Mouse (Mus musculus) C2C12 (cell line): ENCODE data around the gene Hapln2.

Source experiments
- CEBPB ChIP-seq: IDR thresholded peaks from one replicate; pipeline ENCODE4 v1.6.1; 2011; ENCODE audit warnings: low read depth, mild to moderate bottlenecking, control low read depth, moderate library complexity
- CTCF ChIP-seq: IDR thresholded peaks from one replicate; pipeline ENCODE4 v1.5.1; 2011; ENCODE audit not compliant: control insufficient read depth, insufficient read depth, insufficient read length
- MYOG ChIP-seq: IDR thresholded peaks from one replicate; pipeline ENCODE4 v1.6.1; 2011; ENCODE audit not compliant: control insufficient read depth, insufficient read length; ENCODE audit errors: extremely low read depth
- USF1 ChIP-seq: IDR thresholded peaks from one replicate; pipeline ENCODE4 v1.6.1; 2011; ENCODE audit warnings: low read depth, mild to moderate bottlenecking, control low read depth, moderate library complexity

- TF ChIP-seq CTCF, result no peak
- no peak for TF ChIP-seq USF1
- TF ChIP-seq CEBPB, result no peak
- TF ChIP-seq MYOG, result no peak
Observed at GRCm38 (mm10) chr3:88000816-88001595, 26.4 kb downstream of the Hapln2 start.
